Mouse (Mus musculus) left cerebral cortex, adult 8-10 months (tissue): ENCODE measurements around the gene Ebpl. TPM values are rescaled to one million over a fixed set of nuclear protein-coding genes. Genes with fewer than 3 reads are reported as not detected.
A peak's percentile ranks its signal among the peaks of the same experiment; 100 is the strongest.
"Not testable (repeated sequence)": the region's sequence is repeated elsewhere in the genome, so short reads cannot be mapped to it uniquely, and the experiment has no call there.

ENCODE experiments used
- DNase-seq, 2 experiments: peaks; one replicate each; pipeline ENCODE4 v3.0.0; 2022; ENCODE audit warnings: low spot score in 2 of 2
- total RNA-seq, 4 experiments: library from RNA; stranded (reverse); gene quantifications; 2 replicates each; pipeline ENCODE4 v1.2.4; 2022

The Ebpl gene
- total RNA-seq, 4 experiments from 2014 or later: 3.4 to 5.1 (median 4.3) TPM

DNA sequence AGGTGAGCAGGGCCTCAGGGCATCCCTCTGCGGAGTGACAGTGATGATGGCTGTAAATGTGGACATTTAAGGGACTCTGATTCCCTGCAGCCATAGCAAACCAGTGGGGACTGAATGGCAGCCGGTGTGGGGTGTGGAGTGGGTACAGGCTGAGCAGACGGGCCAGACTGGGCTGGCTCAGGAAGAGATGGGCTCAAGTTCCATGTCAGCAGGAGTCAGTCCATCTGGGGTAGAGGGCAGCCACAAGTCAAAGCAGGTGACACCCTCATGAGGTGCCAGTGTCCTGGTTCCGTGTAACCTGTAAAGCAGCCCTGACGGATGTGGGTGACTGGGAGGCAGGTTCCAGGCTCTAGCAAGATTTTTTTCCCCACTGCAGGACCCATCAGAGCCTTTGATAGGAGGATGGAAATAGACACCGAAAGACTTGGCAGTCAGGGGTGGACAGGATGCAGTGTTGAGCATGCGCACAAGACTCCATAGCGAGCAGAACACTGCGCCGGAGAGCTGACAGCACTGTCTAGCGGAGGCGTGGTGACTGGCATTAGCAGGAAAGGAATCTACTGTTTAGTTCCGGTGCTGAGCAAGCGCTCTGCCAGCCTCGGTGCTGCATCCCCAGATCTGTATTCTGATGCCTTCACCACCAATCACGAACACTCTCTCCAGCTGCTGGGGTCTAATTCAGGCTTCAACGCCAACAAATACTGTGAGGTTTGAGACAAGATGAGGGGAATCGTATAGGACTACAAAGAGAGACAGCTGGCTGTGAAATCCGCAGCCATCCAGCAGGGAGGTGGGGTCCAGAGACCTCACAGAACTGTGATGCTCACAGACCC, 32.4 kb downstream of the Ebpl start:
- DNase-seq: peak; percentile 57 to 92

GRCm38 (mm10) chr14:61327007-61327406, 33.2 kb downstream of the Ebpl start:
- DNase-seq: not testable (repeated sequence)

DNA sequence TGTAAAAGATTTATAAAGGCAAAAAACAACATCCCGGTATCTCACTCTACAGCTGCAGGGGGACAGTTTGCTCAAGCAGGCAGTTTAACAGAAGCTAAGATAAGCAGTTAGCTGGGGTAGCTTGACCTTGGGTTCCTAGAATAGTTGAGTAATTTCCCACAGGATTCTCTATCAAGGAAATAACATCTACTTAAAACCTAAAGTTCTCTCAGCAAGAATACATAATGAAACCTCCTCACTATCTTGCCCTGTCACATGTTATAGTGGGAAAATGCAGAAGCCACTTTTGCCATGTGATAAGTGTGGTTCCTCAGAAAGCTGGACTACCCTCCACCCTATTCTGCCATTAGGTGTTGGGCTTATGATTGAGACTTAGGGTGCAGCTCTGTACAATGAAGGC, 37.5 kb downstream of the Ebpl start:
- DNase-seq: no peak

- no peak for DNase-seq
Observed at GRCm38 (mm10) chr14:61321200-61321599, 39.0 kb downstream of the Ebpl start.

GRCm38 (mm10) chr14:61320765-61321164, 39.5 kb downstream of the Ebpl start:
- no peak for DNase-seq

- peak; percentile 10 to 35 for DNase-seq
Observed at GRCm38 (mm10) chr14:61316861-61317260, 43.4 kb downstream of the Ebpl start.

DNA sequence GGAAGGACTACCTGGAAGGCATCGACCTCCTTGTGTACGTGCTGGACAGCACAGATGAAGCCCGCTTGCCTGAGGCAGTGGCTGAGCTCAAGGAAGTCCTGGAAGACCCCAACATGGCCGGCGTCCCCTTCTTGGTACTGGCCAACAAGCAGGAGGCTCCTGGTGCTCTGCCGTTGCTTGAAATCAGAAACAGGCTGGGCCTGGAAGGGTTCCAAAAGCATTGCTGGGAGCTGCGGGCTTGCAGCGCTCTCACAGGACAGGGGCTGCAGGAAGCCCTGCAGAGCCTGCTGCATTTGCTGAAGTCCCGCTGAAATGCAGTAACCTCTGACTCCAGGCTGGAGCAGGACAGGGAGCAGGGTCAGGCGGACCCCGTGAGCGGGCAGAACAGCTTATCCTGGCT, 49.3 kb downstream of the Ebpl start:
- no peak for DNase-seq

DNA sequence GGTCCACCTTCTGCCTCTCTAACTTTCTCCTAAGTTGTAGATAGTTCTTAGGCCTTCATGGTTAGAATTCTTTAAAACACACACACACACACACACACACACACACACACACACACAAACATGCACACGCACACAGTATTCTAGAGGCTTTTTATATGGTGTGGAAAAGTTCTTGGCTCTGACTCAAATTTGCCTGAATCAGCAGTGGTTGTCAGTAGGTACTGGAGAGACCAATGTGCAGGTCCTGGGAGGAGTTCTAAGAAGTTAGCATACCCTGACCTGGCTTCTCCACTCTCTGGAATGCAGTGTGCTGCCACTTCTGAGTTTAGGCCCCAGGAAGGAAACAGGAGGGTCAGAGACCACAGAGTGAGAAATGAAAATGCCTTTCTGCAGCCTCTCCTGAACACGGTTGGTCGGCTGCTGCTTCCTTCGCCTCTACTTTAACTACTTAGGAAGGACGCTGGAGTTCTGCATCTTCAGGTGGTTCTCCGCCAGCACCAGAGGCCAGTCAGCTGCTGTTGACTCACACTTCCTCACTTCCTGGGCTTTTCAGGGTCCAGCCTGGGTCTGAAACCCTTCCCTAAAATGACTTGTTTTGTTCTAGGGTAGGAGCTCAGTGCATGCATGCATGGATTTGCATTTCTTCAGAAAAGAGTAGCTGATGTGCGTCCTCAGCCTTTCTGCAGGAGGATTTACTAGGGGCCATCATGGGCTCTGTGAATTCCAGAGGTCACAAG, 50.0 kb downstream of the Ebpl start:
- DNase-seq: no peak

- no peak for DNase-seq
Observed at GRCm38 (mm10) chr14:61309593-61309992, 50.6 kb downstream of the Ebpl start, which contains the start of gene Arl11. Gene Arl11, plus strand, starts transcription at chr14:61309753.

DNA sequence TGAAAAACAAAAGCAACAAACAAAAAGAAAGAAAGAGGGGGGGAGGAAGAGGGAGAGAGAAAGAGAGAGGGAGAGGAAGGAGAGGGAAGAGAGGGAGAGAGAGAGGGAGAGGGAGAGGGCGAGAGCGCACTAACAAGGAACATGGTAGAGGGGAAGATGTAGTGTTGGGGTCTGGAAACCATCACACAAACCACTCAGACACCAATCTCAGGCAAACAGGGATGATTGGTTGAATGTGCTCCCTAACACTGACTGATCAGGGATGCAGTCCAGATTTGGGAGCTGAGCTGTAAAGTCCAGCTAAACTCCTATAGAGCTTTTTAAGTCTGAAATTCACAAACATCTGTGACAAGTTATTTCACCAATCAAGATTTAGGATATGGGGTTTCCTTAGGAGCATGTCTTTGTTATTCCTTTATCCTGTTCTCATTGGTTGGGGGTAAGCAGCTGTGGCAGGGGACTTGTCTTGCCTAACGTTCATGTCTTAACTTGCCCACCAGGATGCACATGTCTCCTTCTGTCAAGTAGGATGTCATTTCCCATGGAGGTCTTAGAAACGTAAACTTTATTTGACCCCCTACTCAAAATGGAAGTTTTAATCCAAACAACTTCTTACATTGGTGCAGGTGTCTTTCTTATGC, 56.1 kb downstream of the Ebpl start:
- DNase-seq: no peak

- DNase-seq: no peak
Observed at GRCm38 (mm10) chr14:61302428-61302827, 57.8 kb downstream of the Ebpl start.

DNA sequence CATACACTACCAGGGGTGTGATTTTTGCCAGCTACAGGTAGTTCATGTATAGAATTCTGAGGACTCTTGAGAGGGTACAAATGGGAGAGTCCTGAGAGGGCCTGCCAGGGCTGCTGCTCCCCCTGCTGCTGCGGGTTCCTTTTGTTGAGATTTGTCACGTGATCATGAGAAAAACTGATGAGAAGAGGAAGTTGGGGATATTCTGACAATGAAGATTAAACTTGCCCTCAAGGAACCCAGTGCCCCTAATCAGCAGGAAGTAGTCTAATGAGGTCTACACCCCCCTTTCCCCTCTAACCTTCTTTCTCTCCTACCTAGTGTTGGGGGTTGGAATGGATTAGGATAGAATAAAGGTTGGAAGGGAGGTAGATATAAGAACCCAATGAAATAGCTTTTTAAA, 58.9 kb downstream of the Ebpl start:
- no peak for DNase-seq

DNA sequence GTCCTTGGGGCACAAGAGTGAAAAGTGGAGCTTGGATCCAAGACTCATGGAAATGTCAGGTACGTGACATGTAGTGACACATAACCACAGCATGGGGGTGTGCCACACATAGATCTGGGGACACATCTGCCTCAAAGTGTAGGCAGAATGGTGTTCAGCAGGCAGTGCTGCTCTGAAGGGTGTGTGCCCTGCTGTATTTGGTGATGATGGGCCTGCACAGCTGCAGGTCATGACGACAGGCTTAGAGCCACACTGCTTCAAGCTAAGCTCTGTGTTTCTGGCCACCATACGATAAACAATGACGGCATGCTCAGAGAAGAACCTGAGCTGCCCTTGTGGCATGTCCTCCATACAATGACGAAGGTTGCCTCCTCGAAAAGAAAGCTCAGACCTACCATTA, 60.4 kb downstream of the Ebpl start:
- no peak for DNase-seq

- DNase-seq: peak in 1 of 2 experiments; percentile 23
Observed at GRCm38 (mm10) chr14:61294738-61295079, 65.5 kb downstream of the Ebpl start.

DNA sequence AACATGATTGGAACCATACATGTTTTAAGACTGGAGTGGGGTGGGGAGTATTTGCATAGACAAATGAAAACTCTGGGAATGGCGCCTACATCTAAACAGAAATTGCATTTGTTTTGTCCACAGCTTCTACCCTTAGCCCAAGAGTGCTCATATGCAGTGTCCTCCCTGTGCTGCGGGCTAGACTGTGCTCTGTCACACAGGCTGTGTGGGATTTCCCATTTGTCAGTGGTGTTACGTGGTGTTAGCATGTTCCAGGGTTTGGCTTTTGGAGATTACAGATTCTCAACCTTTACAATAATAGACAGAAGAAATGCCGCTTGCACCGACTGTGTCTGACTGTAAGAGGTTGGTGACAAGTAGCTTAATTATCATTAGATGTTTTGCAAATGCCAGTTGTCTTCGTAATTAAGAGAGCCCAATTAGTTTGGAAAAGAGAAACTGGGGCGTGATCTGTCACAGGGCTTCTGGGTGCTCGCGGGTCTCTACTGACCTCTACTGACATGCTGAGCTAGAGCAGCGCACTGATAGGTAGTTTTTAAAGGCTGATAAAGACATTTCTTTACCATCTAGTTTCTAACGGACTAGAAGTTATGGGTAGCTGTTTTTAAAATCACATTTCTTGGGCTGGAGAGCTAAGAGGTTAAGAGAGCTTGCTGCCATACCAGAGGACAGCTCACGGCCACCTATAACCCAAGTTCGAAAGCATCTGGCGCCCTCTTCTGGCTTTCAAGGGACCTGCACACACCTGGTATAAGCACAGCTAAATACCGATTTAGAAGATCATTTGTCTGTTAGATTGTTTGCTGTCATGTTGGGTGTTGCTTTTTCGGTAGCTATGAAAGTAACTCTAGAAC, 66.1 kb downstream of the Ebpl start:
- peak in 1 of 2 experiments; percentile 34 for DNase-seq

GRCm38 (mm10) chr14:61290664-61291063, 69.6 kb downstream of the Ebpl start:
- no peak for DNase-seq

DNA sequence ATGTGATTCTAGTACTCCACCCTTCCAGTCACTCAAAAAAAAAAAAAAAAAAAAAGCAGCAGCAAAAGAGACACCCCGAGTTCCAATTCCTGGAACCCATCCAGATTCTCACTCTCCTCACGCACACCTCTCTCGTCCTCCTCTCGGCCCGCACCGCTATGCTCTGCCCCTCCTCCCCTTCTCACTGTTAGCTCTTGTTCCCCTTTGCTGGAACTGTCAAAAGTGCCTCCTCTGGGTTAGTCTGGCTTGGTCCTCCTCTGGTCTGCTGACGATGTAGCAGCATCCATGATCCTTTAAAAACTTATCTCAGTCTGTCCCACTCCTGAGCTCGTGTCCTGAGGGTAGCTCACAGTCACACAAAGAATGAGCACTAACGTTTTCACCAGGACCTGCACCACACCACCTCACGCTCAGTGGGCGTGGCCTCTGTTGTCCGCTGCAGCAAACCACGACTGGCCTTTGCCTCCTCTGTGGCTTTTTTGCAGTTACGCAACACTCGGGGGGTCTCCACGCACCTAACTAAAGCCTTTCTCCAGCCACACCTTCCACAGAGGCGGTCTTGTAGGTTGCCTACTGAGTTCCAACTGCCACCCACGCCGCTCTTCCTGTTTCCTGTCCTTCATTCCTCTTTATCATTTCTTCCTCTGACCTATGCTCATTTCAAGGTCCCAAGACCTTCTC, 71.5 kb downstream of the Ebpl start:
- no peak for DNase-seq
